Mouse (Mus musculus): ENCODE measurements around the gene Baiap2l2. TPM values are rescaled to one million over a fixed set of nuclear protein-coding genes. Genes with fewer than 3 reads are reported as not detected.
A peak's percentile ranks its signal among the peaks of the same experiment; 100 is the strongest.

Baiap2l2 gene
- total RNA-seq, 2 experiments from 2014 or later: 2.3 to 3.7 TPM

DNA sequence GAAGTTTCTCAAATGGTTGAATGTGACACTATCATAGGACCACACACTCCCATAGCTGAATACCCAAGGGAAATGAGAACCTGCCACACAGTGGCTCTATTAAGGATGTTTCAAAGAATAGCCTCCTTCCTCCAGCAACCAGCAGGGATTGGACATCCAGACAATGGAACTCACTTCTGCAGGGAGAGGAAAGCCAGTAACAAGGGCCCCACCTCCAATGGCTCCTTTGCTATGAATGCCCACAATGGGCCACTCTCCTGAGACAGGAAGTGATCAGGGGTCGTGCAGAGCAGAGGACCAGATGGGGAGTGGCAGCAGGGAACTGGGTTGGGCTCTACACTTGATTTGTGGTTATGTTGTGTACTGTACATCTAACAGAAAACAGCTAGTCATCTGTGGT lies 16.8 kb downstream of the Baiap2l2 start:
- intact Hi-C loops (cut with DNase I): no loop called here
- DNase-seq (ENCODE audit: low spot score in 2 of 2): no peak

GRCm38 (mm10) chr15:79265384-79265783 lies 20.0 kb downstream of the Baiap2l2 start:
- intact Hi-C loops (cut with DNase I): no loop called here
- DNase-seq (ENCODE audit: low spot score in 2 of 2): no peak

DNA sequence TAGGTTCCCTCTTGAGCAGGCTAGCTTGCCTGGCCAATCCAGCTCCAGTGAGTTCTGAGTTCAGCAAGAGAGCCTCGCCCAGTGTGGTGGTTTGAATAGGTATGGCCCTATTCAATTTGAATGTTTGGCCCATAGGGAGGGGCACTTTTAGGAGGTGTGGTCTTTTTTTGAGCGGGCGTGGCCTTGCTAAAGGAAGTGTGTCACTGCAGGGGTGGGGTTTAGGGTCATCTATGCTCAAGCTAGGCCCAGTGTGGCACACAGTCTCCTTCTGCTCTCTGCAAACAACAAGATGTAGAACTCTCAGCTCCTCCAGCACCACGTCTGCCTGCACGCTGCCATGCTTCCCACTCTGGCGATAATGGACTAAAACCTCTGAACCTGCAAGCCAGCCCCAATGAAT lies 21.6 kb downstream of the Baiap2l2 start:
- intact Hi-C loops (cut with DNase I): no loop called here
- no peak for DNase-seq (ENCODE audit: low spot score in 2 of 2)

DNA sequence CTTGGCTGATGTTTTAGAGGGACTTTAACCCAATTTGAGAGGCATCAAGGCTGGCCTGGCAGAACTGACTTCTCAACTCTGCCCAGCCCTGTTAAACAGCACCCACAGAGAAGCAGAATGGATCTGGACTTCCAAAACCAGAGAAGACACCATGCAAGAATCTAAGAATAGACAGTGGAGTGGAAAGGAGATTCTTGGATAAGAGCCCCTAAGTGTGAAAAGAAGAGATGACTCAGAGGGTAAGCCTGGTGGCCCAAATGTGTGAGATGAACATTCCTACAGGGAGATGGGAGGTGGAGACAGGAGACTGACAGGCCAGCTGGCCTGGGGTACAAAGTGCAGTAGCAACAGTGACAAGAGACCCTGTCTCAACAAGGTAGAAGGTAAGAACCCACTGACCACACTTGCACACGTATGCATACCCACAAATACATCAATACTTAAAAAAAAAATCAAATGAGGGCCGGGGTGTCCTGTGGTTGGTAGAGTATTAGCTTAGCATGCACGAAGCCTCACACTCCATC lies 22.5 kb downstream of the Baiap2l2 start:
- intact Hi-C loops (cut with DNase I): no loop called here
- DNase-seq (ENCODE audit: low spot score in 2 of 2): peak in 1 of 2 experiments; percentile 56

DNA sequence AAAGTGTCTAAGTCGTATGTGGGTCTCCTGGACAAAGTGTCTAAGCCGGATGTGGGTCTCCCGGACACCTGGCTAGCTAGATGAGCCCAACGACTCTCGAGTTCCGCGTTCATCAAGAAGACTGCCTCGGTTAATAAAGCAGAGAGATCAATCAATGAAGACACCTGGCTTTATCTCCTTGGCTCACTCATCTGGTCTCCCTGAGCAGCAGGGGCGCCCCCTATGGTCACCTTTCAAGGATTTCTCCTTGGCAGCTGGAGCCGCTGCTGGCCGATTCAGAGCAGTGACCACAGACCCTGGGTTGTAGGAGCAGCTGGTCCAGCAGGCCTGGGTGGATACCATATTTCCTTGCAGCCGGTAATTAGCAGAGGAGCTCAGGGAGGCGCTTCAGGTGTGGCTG lies 23.0 kb downstream of the Baiap2l2 start:
- intact Hi-C loops (cut with DNase I): no loop called here
- DNase-seq (ENCODE audit: low spot score in 2 of 2): no peak

- no peak for DNase-seq (ENCODE audit: low spot score in 2 of 2)
- intact Hi-C loops (cut with DNase I): no loop called here
Measured at GRCm38 (mm10) chr15:79261757-79262156, 23.6 kb downstream of the Baiap2l2 start.

DNA sequence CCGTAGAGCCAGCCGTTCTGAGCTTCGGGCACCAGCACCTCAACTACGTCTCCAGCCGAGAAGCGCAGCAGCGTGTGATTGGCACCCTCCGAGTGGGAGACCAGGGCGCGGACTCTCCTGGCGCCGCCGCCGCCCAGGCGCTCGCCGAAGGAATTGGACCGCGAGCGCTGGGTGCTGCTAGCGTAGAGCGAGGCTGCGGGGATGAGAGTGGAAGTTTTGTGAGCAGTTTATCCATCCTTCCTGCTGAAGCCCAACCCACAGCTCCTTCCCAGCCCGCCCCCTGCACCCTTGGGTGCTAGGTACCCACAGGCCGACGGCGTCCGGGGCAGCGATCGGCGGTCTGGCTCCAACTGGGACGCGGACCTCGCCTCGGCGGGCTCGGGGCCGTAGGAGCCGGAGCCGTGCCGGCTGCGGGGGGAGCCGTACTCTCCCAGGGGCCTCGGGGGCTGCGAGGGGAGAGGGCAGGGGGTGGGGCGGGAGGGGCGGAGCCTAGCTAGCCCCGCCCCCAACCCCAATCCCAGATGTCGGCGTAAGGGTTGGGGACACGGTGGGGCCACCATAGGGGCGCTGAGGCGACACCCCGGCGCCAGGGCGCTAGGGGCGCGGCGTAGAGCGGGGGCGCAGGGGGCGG lies 24.1 kb downstream of the Baiap2l2 start:
- peak in 1 of 2 experiments; percentile 66 for DNase-seq (ENCODE audit: low spot score in 2 of 2)
- intact Hi-C loops (cut with DNase I): no loop called here

DNA sequence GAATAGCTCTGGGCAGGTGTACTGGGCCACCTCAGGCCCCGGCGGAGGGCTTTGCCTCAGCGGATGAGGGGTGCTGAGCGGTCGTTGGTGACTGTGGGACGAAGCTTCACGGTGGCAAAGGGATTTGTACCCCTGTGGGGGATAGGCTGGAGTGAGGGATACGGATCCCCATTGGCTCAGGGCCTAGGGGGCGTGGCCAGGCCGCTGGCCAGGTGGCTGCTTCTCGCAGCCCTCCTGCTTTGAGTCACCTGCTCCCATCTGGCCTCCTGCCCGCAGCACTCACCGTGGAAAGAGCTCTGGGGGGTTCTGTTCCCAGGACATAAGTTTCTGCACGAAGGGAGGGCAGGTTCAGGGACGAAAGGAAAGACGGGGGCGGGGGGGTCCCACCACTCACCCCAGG lies 26.8 kb downstream of the Baiap2l2 start:
- no peak for DNase-seq (ENCODE audit: low spot score in 2 of 2)
- intact Hi-C loops (cut with DNase I): no loop called here

GRCm38 (mm10) chr15:79254661-79255060 lies 30.7 kb downstream of the Baiap2l2 start, which contains the start of gene Slc16a8:
Gene Slc16a8 (minus strand): TSS chr15:79254761.
- intact Hi-C loops (cut with DNase I): no loop called here
- DNase-seq (ENCODE audit: low spot score in 2 of 2): no peak

DNA sequence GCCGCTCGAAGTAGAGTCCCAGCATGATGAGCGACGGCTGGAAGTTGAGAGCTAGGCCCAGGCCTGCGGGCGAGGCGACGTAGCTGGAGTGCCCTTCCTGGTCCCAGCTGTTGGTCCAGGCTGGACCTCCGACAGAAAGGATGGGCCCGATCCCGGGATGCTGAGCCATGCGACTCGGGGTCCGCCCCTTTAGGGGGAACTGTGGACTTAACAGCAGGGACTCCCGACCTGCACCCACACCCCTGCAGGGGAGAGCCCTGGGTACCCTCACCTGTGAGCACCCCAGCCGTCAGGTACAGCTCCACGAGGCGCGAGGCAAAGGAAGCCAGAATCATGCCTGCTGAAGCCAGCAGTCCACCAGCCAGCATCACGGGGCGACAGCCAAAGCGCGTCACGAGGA lies 32.8 kb downstream of the Baiap2l2 start:
- intact Hi-C loops (cut with DNase I): no loop called here
- no peak for DNase-seq (ENCODE audit: low spot score in 2 of 2)

DNA sequence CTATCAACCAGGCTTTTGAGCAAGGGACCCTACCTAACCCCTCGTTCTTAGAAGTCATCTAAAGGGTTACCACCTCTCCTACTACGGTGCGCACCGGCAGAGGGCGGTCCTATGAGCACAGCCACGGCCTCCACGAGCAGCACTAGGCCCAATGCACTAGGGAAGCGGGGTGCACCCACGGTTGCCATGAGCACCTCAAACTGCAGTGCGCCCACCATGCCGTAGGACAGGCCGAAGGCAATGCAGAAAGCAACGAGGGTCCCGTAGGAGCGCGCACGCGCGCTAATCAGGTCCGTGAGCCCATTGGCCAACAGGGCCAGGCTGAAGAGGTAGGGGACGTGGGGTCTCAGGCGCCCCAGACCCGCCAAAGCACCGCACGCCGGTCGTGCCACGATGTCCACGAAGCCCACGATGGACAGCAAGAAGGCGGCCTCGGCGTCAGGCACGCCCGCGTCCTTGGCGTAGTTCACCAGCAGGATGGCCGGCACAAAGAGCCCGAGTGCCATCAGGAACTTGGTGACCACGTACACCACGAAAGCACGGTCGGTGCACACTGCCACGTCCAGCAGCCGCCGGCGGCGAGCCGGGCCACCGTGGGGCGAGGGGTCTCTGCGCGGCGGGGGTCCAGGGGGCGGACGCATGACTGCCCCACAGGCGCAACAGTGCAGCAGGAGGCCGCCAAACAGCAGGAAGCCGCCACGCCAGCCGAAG lies 33.4 kb downstream of the Baiap2l2 start:
- intact Hi-C loops (cut with DNase I): no loop called here
- DNase-seq (ENCODE audit: low spot score in 2 of 2): peak in 1 of 2 experiments; percentile 53

DNA sequence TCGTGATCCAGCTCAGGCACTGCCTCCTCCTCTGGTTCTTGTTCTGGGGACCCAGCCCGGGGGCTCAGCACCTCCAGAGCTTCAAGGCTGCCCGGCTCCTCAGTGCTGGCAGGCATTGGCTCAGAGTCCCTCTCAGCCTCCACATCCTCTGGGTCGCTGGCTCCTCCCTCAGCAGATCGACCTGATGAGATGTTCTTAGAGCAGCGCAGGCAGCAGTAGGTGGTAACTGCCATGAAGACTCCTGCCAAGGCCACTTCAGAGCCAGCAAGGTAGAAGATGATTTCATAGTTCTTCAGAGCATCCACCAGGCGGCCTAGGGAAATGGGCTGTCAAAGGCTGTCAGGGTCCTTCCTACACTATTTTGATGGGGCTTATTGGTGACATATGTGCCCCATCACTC lies 34.2 kb downstream of the Baiap2l2 start:
- intact Hi-C loops (cut with DNase I): no loop called here
- peak in 1 of 2 experiments; percentile 36 for DNase-seq (ENCODE audit: low spot score in 2 of 2)

GRCm38 (mm10) chr15:79250236-79250635 lies 35.1 kb downstream of the Baiap2l2 start:
- DNase-seq (ENCODE audit: low spot score in 2 of 2): no peak
- intact Hi-C loops (cut with DNase I): no loop called here

GRCm38 (mm10) chr15:79245321-79245720 lies 40.0 kb downstream of the Baiap2l2 start:
- intact Hi-C loops (cut with DNase I): no loop called here

DNA sequence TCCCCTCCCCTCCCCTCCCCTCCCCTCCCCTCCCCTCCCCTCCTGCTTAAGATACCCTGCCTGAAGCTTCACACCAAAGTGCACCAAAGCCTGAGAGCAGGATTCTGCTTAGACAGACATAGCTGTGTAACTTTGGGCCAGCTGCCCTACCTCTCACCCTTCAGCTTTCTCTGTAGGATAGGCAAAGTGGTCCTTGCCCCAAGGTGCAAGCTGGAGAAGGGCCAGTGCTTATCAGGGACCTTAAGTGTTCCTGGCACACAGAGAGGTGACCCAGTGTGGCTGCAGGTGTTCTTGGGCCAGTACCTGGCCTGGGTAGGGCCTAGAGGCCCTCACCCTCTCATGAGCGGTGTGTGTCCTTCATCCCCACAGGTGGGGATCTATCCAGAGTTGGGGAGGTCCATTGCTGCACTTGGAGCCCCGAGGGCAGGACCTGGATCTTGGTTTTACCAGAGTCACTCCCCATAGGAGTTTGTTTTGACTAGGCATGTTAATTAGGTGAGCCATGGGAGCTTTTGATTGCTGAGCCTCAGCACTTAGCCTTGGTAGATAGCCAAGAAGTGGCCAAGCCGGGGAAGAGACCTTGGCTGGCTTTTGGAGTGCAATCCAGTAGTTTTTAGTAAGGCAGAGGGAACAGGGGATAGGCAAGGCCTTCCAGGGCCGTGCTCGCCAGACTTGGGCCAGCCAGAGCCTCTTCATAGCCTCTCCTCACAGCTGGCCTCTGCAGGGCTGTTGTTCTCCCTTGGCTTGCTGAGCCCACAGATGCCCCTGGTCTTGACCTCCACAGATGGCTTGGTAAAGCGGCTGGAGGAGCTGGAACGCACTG lies 41.1 kb downstream of the Baiap2l2 start:
- no peak for DNase-seq (ENCODE audit: low spot score in 2 of 2)
- intact Hi-C loops (cut with DNase I): loop anchor here (5.0 kb wide), 1 partner anchor 358 kb away; no protein-coding TSS in a partner anchor

More at GRCm38 (mm10) chr15:79245321-79245720, 40.0 kb downstream of the Baiap2l2 start:
- no peak for DNase-seq (ENCODE audit: low spot score in 2 of 2)

GRCm38 (mm10) chr15:79243234-79244042 lies 41.9 kb downstream of the Baiap2l2 start:
- peak; percentile 97 to 100 for DNase-seq (ENCODE audit: low spot score in 2 of 2)
- intact Hi-C loops (cut with DNase I): loop anchor here (2.0 to 5.0 kb wide), 3 partner anchors 85 to 359 kb away; partner anchors contain the start of gene Pla2g6

GRCm38 (mm10) chr15:79242574-79243233 lies 42.6 kb downstream of the Baiap2l2 start:
- DNase-seq (ENCODE audit: low spot score in 2 of 2): no peak
- intact Hi-C loops (cut with DNase I): loop anchor here (2.0 to 5.0 kb wide), 3 partner anchors 86 to 360 kb away; partner anchors contain the start of gene Pla2g6

DNA sequence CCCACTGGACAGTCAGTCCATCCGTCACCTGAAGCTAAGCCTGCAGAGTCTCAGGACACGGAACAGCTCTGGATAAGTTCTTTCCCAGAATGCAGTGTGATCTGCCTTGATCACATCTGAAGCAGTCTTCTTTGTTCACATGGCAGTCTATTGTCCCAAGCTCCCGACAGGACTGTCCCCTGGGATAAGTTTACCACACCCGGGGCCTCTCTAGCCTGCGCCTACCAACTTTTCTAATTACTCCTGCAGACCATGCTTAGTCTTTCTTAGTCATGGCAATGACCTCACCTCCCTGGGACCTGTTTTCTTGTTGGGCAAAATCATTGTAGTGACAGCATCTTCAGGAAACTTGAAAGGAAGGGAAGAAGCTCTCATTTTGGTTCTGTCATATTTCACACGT lies 47.3 kb downstream of the Baiap2l2 start:
- intact Hi-C loops (cut with DNase I): no loop called here

DNA sequence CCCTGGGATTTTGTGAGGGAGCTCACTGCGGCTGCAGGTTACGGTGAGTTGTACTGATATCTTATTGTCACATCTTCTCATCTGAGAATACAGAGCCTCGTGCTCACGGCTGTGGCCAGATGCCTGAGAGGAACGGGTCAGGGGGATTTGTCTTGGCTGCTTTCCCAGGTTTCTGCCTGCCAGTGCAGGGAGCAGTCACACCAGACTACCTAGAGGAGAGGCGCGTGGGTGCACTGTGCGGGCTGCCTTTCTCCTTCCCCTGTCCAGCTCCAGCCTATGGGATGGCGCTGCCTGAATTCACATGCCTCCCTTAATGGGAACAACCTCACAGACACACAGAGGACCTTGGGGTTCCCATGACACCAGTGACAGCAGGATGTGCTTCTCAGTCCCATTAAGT lies 50.1 kb downstream of the Baiap2l2 start:
- intact Hi-C loops (cut with DNase I): no loop called here
- DNase-seq (ENCODE audit: low spot score in 2 of 2): no peak

More for the DNA sequence above, 47.3 kb downstream of the Baiap2l2 start:
- DNase-seq (ENCODE audit: low spot score in 2 of 2): no peak
